Mouse (Mus musculus) neural tube, embryonic 13.5 days (tissue): ENCODE measurements around the gene Mgll. TPM values are rescaled to one million over a fixed set of nuclear protein-coding genes. Genes with fewer than 3 reads are reported as not detected.
A peak's percentile ranks its signal among the peaks of the same experiment; 100 is the strongest.

Experiments
- ATAC-seq: fragments of 200-750 bp; cut with Nextera tagmentation; 2 replicates; pipeline ENCODE4 v1.8.0; 2017; ENCODE audit warnings: low read depth, mild to moderate bottlenecking, moderate TSS enrichment, moderate library complexity
- H3K27ac ChIP-seq: fragments of 300-500 bp; sonication (generic); replicated peaks from 2 replicates; pipeline ENCODE4 v1.5.1; 2015; ENCODE audit warnings: moderate library complexity, mild to moderate bottlenecking, inconsistent platforms
- H3K27me3 ChIP-seq: fragments of 300-500 bp; sonication (generic); 2 replicates; pipeline ENCODE4 v1.6.1; 2015; ENCODE audit warnings: mild to moderate bottlenecking, inconsistent platforms
- H3K36me3 ChIP-seq: fragments of 300-500 bp; sonication (generic); 2 replicates; pipeline ENCODE4 v1.6.1; 2015; ENCODE audit warnings: mild to moderate bottlenecking, inconsistent platforms
- H3K4me1 ChIP-seq: fragments of 300-500 bp; sonication (generic); replicated peaks from 2 replicates; pipeline ENCODE4 v1.6.1; 2015; ENCODE audit warnings: inconsistent platforms
- H3K4me2 ChIP-seq: fragments of 300-500 bp; sonication (generic); 2 replicates; pipeline ENCODE4 v1.6.1; 2015; ENCODE audit warnings: inconsistent platforms, mild to moderate bottlenecking, moderate library complexity
- H3K4me3 ChIP-seq: fragments of 300-500 bp; sonication (generic); 2 replicates; pipeline ENCODE4 v1.5.1; 2015; ENCODE audit warnings: mild to moderate bottlenecking, inconsistent platforms
- H3K9ac ChIP-seq: fragments of 300-500 bp; sonication (generic); 2 replicates; pipeline ENCODE4 v1.6.1; 2015; ENCODE audit warnings: moderate library complexity, mild to moderate bottlenecking, inconsistent platforms
- H3K9me3 ChIP-seq: fragments of 300-500 bp; sonication (generic); 2 replicates; pipeline ENCODE4 v1.6.1; 2016; ENCODE audit warnings: inconsistent platforms
- WGBS: fragments of 180-500 bp; shearing (Covaris S2); methylation state at CpG from one replicate; pipeline ENCODE4 v1.1.7; 2015; 5-methylcytosine and 5-hydroxymethylcytosine counted together
- polyA plus RNA-seq: library from polyadenylated mRNA; unstranded; fragments of >200 nt; fragmentation: Nextera tagmentation; extraction: Ambion mirVana; gene quantifications from 2 replicates; pipeline ENCODE4 v1.2.1, GENCODE M21; 2015

Gene Mgll
- polyA plus RNA-seq, 1 experiment from 2014 or later, result 32.0 TPM

GRCm38 (mm10) chr6:88815489-88815888, 91.3 kb downstream of the Mgll start:
- Histone ChIP-seq H3K4me2 (no peak overlapping the region), H3K4me1 (peaks cover 21% of the 10 kb centered on the region), H3K36me3 (no peaks in the 10 kb centered on the region), H3K27me3 (no peaks in the 10 kb centered on the region), H3K9ac (no peak overlapping the region), H3K4me3 (no peak overlapping the region), H3K27ac (no peak overlapping the region), H3K9me3 (no peaks in the 10 kb centered on the region)
- 83% methylated on average over 3 of the region's 3 CpGs for WGBS
- no peak for ATAC-seq

GRCm38 (mm10) chr6:88816913-88817312, 92.7 kb downstream of the Mgll start:
- Histone ChIP-seq H3K27ac (no peak overlapping the region), H3K9ac (no peak overlapping the region), H3K27me3 (no peaks in the 10 kb centered on the region), H3K4me2 (no peak overlapping the region), H3K4me1 (peaks cover 12% of the 10 kb centered on the region), H3K36me3 (no peaks in the 10 kb centered on the region), H3K4me3 (no peak overlapping the region), H3K9me3 (no peaks in the 10 kb centered on the region)
- ATAC-seq, result no peak
- 89% methylated on average over 3 of the region's 3 CpGs for WGBS

- Histone ChIP-seq H3K9me3 (no peaks in the 10 kb centered on the region), H3K27me3 (no peaks in the 10 kb centered on the region), H3K27ac (no peak overlapping the region), H3K9ac (no peak overlapping the region), H3K4me1 (no peaks in the 10 kb centered on the region), H3K4me2 (no peak overlapping the region), H3K36me3 (no peaks in the 10 kb centered on the region), H3K4me3 (no peak overlapping the region)
- WGBS, result 54% methylated on average over 3 of the region's 3 CpGs
- ATAC-seq, result no peak
These were observed 96.6 kb downstream of the Mgll start for GRCm38 (mm10) chr6:88820853-88821252.

- no peaks in the 10 kb centered on the region for H3K36me3 ChIP-seq
- WGBS, result 94% methylated on average over 6 of the region's 6 CpGs
- no peaks in the 10 kb centered on the region for H3K9me3 ChIP-seq
- H3K4me1 ChIP-seq, result peaks cover 3% of the 10 kb centered on the region
- no peak overlapping the region for H3K27ac ChIP-seq
- no peak overlapping the region for H3K4me2 ChIP-seq
- H3K4me3 ChIP-seq, result no peak overlapping the region
- ATAC-seq, result no peak
- no peaks in the 10 kb centered on the region for H3K27me3 ChIP-seq
- H3K9ac ChIP-seq, result no peak overlapping the region
These were observed 97.1 kb downstream of the Mgll start for GRCm38 (mm10) chr6:88821294-88821693.

- 77% methylated on average over 11 of the region's 11 CpGs for WGBS
- ATAC-seq, result no peak
These were observed 97.7 kb downstream of the Mgll start for GRCm38 (mm10) chr6:88821901-88822300.

GRCm38 (mm10) chr6:88824183-88824582, 100.0 kb downstream of the Mgll start:
- Histone ChIP-seq H3K27ac (no peak overlapping the region), H3K4me2 (no peak overlapping the region), H3K9ac (no peak overlapping the region), H3K27me3 (no peaks in the 10 kb centered on the region), H3K9me3 (no peaks in the 10 kb centered on the region), H3K36me3 (no peaks in the 10 kb centered on the region), H3K4me3 (no peak overlapping the region), H3K4me1 (peaks cover 22% of the 10 kb centered on the region)
- ATAC-seq, result no peak
- WGBS, result 62% methylated on average over 7 of the region's 7 CpGs

More at GRCm38 (mm10) chr6:88821901-88822300, 97.7 kb downstream of the Mgll start:
- no peaks in the 10 kb centered on the region for H3K27me3 ChIP-seq
- no peak overlapping the region for H3K4me2 ChIP-seq
- no peak overlapping the region for H3K27ac ChIP-seq
- H3K4me3 ChIP-seq, result no peak overlapping the region
- H3K9me3 ChIP-seq, result no peaks in the 10 kb centered on the region
- H3K36me3 ChIP-seq, result no peaks in the 10 kb centered on the region
- H3K9ac ChIP-seq, result no peak overlapping the region
- peaks cover 9% of the 10 kb centered on the region for H3K4me1 ChIP-seq

GRCm38 (mm10) chr6:88826088-88826487, 101.9 kb downstream of the Mgll start:
- 57% methylated on average over 3 of the region's 3 CpGs for WGBS
- Histone ChIP-seq H3K9me3 (no peaks in the 10 kb centered on the region), H3K4me3 (no peak overlapping the region), H3K4me1 (peaks cover 24% of the 10 kb centered on the region), H3K9ac (no peak overlapping the region), H3K36me3 (no peaks in the 10 kb centered on the region), H3K27me3 (no peaks in the 10 kb centered on the region), H3K4me2 (no peak overlapping the region), H3K27ac (no peak overlapping the region)
- ATAC-seq, result no peak

GRCm38 (mm10) chr6:88826545-88826944, 102.3 kb downstream of the Mgll start:
- Histone ChIP-seq H3K4me1 (peaks cover 29% of the 10 kb centered on the region), H3K27ac (peak overlapping the region; percentile 75), H3K9ac (no peak overlapping the region), H3K27me3 (no peaks in the 10 kb centered on the region), H3K4me3 (no peak overlapping the region), H3K36me3 (no peaks in the 10 kb centered on the region), H3K4me2 (no peak overlapping the region), H3K9me3 (no peaks in the 10 kb centered on the region)
- peak; percentile 73 for ATAC-seq
- WGBS, result 30% methylated on average over 6 of the region's 6 CpGs

- Histone ChIP-seq H3K9me3 (no peaks in the 10 kb centered on the region), H3K27me3 (no peaks in the 10 kb centered on the region), H3K4me2 (no peak overlapping the region), H3K4me3 (no peak overlapping the region), H3K4me1 (peaks cover 31% of the 10 kb centered on the region), H3K27ac (peak overlapping the region; percentile 75), H3K36me3 (no peaks in the 10 kb centered on the region), H3K9ac (no peak overlapping the region)
- 62% methylated on average over 3 of the region's 3 CpGs for WGBS
- ATAC-seq, result no peak
These were observed 102.8 kb downstream of the Mgll start for GRCm38 (mm10) chr6:88826965-88827364.

GRCm38 (mm10) chr6:88827395-88828205, 103.4 kb downstream of the Mgll start:
- WGBS, result 60% methylated on average over 13 of the region's 13 CpGs
- no peak for ATAC-seq
- Histone ChIP-seq H3K4me2 (no peak overlapping the region), H3K4me1 (peaks cover 33% of the 10 kb centered on the region), H3K27ac (peak overlapping the region; percentile 75), H3K36me3 (no peaks in the 10 kb centered on the region), H3K9me3 (no peaks in the 10 kb centered on the region), H3K9ac (0 out of 2 replicates have a peak overlapping the region, but pooled peaks have one; percentile 12), H3K4me3 (no peak overlapping the region), H3K27me3 (no peaks in the 10 kb centered on the region)

- ATAC-seq, result no peak
- WGBS, result 78% methylated on average over 15 of the region's 15 CpGs
- Histone ChIP-seq H3K9ac (no peak overlapping the region), H3K9me3 (no peaks in the 10 kb centered on the region), H3K27ac (no peak overlapping the region), H3K4me3 (no peak overlapping the region), H3K4me1 (peaks cover 35% of the 10 kb centered on the region), H3K4me2 (no peak overlapping the region), H3K27me3 (no peaks in the 10 kb centered on the region), H3K36me3 (no peaks in the 10 kb centered on the region)
These were observed 104.2 kb downstream of the Mgll start for GRCm38 (mm10) chr6:88828206-88829009.

- H3K36me3 ChIP-seq, result no peaks in the 10 kb centered on the region
- 90% methylated on average over 4 of the region's 4 CpGs for WGBS
- peaks cover 35% of the 10 kb centered on the region for H3K4me1 ChIP-seq
- no peak overlapping the region for H3K27ac ChIP-seq
- no peak for ATAC-seq
- no peaks in the 10 kb centered on the region for H3K27me3 ChIP-seq
- no peak overlapping the region for H3K4me2 ChIP-seq
- H3K9me3 ChIP-seq, result no peaks in the 10 kb centered on the region
- no peak overlapping the region for H3K4me3 ChIP-seq
- no peak overlapping the region for H3K9ac ChIP-seq
These were observed 105.4 kb downstream of the Mgll start for GRCm38 (mm10) chr6:88829579-88829978.
